Mouse (Mus musculus): ENCODE measurements at regions not wholly inside any gene's neighbourhood (a gene's known extent, or its start where the extent isn't known, plus 50 kb on each side); places are given as distances from the start of the nearest gene placed in this dataset.

DNA sequence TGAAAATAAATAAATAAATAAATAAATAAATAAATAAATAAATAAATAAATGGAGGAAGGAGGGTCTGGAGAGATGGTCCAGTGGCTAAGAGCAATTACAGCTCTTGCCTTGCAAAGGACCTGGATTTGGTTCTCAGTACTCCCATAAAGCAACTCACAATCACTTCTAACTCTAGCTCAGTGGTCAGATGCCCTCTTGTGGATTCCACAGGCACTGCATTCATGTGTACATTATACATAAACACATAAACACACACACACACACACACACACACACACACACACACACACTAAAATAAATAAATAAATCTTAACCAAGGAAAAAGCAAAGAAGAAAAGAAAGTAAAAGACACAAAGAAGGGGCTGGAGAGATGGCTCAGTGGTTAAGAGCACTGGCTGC, 74.2 kb upstream of the Dhx40 start:
- TF ChIP-seq POLR2A (IDR thresholded peaks at IDR 0.05; ENCODE audit: control insufficient read depth, low read depth, low read length) (no peak), CTCF (IDR thresholded peaks at IDR 0.05; ENCODE audit: control insufficient read depth, insufficient read depth, insufficient replicate concordance, low read depth, low read length) (no peak)
